Mouse (Mus musculus): Measurements from ENCODE around the gene Klrb1b. TPM values are rescaled to one million over a fixed set of nuclear protein-coding genes. Genes with fewer than 3 reads are reported as not detected.
"Not testable (repeated sequence)": the region's sequence is repeated elsewhere in the genome, so short reads cannot be mapped to it uniquely, and the experiment has no call there.

Gene Klrb1b
- total RNA-seq, 2 experiments from 2014 or later, result 0.21 to 0.45 TPM

- peak; percentile 89 to 93 for DNase-seq
Measured at GRCm38 (mm10) chr6:128799144-128799895, 26.8 kb downstream of the Klrb1b start.

GRCm38 (mm10) chr6:128798772-128799143, 27.4 kb downstream of the Klrb1b start:
- DNase-seq, result peak; percentile 79 to 89

DNA sequence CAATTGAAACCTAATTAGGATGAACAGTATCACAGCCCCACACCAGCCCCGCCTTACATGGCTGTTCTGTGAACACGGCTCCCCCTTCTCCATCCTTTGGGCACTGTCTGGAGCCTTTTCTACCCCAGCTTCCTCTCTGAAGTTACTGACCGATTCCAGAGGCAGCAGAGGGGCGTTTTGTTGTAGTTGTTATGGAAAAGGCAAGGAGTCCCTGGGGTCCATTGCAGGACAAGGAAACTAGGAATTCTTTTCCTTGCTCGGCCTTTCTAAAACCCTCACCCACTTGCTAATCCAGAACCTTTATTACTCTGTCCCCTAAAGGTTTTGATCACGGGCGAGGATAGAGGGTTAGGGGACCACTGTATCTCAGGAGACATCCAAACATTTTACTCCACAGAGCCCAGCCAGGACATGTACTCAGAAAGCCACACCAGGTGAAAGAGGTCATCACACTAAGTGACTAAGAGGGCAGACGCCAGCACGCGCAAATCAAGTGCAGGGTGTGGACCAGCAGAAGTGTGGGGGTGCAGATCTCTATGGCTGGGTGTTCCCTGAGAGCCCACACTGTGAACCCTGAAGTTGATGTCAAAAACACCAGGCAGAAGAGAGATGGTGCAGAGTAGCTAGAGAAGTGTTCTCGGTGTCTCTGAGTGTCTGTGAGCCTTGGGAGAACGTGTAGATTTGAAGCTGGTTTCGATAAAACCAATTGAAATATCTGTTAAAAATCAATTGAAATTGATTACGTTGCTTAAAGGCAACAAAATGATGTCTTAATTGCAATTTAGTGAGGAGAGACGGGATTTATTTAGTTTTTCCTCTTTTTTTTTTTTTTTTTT, 28.0 kb downstream of the Klrb1b start:
- peak; percentile 21 to 49 for DNase-seq

- no peak for DNase-seq
Measured at GRCm38 (mm10) chr6:128797185-128797905, 28.8 kb downstream of the Klrb1b start.

DNA sequence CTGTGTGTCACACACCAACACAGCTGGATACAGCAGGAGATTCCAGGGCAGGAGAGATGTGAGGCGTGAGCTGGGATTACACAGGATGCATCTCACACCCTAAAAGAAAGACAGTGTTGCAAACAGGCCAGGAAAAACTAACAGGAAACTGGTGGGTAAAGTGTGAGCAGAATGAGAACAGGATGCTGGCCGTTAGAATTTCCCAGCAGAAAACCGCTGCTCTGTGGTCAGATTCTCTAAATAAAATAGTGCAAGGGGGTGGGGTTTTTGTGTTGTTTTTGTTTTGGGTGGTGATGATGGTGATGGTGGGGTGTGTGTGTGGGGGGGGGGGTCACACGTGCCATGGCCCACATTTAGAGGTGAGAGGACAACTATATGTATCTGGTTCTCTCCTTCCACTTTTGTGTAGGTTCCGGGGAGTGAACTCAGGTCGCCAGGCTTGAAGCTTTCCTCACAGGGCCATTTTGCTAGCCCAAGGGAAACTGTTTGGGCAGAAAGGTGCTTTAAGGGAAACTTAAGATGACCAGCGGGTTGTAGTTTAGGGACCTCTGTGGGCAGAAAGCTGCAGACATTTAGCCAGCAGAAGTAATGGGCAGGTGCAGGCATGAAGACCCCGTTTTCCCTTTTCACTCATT, 29.7 kb downstream of the Klrb1b start:
- no peak for DNase-seq

- DNase-seq, result no peak
Measured at GRCm38 (mm10) chr6:128793734-128794133, 32.4 kb downstream of the Klrb1b start.

DNA sequence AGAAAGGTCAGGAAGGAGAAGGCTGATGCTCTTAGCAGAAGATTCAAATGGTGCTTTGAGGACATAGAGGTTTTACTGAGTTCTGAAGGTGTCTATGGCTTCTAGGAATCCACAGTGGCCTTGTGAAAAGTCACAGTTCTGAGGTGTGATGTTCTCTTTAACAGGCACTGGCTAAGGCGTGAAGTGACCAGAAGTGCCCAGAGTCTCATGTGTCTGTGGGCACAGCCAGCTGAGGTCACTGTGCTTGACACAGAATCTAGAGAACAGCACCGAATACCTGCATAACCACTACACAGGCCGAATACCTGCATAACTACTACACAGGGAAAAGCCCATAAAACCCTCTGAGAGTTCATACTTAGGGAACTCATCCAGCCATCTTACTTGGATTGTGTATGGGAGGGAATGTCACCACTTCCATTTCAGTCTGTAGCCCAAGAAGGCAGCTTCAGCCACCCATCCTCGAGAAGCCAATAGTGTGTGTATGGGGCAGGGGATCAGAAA, 35.6 kb downstream of the Klrb1b start:
- DNase-seq, result not testable (repeated sequence)

DNA sequence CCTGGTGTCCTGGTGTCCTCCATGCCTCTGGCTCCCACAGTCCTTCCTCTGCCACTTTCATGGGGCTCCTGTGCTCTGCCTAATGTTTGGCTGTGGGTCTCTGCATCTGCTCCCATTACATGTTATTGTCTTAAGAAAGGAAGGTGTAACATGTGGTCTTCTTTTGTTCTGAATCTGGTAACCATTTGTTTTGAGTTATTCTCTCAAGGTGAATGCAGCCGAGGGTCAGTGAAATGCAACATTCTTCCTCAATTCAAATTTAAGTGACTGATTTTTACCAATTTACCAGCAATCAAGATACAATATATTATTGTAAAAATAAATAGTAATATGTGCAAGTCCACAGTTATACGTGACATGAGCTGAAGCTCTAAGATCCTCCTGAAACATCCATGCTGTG, 37.0 kb downstream of the Klrb1b start, which contains the start of gene Klrb1c:
Gene Klrb1c, minus strand, starts transcription at position 101 of the 400 bp plus-strand sequence.
- no peak for DNase-seq

DNA sequence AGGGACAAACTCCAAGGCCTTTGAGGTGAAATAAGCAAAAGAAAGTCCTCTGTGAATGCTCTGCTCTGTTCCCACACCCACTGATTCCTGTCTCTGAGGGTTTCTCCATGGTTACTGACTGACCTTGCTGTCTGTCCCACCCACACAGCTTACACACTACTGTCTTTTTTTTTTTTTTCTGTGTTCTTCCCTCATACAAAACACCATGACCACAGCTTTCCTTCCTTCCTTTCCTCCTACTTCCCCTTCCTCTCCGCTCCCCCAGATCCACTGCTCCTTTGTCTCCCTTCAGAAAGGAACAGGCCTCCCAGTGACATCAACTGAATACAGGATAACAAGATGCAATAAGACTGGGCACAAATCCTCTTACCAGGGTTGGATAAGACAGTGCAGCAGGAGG, 37.6 kb downstream of the Klrb1b start:
- DNase-seq, result no peak

DNA sequence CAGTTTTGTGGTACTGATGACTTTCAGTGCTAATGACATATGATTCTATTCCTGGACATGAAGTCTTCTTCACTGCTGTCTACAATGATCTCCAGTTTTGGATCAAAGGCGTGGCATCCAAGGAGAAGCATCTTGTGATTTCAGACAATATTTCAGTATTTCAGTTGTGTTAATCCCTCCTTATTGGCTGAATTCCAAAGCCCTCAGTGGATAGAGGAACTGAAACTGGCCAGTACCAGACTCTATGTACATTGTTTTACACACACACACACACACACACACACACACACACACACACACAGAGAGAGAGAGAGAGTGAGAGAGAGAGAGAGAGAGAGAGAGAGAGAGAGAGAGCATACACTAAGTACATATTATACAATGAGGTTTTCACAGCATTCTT, 39.7 kb downstream of the Klrb1b start:
- DNase-seq, result peak in 1 of 2 experiments; percentile 40

DNA sequence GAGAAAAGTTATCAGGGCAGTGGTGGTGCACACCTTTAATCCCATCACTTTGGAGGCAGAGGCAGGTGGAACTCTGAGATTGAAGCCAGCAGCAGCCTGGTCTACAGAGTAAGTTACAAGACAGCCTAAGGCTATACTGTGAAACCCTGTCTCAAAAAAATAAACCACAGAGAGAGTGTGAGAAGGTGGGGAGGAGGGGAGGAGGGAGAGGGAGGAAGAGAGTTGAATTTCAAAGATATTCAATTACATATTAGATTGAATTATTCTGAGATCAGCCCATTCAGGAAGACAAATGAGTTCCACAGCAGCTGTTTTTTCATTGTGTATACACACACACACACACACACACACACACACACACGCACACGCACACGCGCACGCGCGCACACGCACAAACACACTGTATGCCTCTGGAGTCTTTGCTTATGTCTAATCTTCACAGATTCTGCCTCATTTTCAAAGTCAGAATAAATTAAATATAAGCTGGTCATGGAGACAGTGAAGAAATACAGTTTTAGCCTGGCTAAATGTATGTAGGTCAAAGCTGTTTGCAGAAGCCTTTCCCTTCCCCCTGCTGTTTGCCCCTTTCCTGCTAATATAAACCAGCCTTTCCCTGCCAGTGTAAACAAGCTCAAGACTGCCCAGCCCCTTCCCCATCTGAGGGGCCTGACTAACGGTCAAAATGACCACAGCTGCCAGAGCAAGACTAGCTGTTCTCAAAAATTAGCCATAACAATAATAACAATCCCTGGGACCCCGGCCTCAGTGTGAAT, 56.5 kb downstream of the Klrb1b start:
- no peak for DNase-seq

- DNase-seq, result no peak
Measured at GRCm38 (mm10) chr6:128768047-128768446, 58.1 kb downstream of the Klrb1b start.

GRCm38 (mm10) chr6:128766486-128767254, 59.5 kb downstream of the Klrb1b start:
- peak; percentile 53 to 54 for DNase-seq

GRCm38 (mm10) chr6:128765211-128765610, 60.9 kb downstream of the Klrb1b start:
- DNase-seq, result no peak

GRCm38 (mm10) chr6:128764598-128764997, 61.5 kb downstream of the Klrb1b start:
- DNase-seq, result no peak

DNA sequence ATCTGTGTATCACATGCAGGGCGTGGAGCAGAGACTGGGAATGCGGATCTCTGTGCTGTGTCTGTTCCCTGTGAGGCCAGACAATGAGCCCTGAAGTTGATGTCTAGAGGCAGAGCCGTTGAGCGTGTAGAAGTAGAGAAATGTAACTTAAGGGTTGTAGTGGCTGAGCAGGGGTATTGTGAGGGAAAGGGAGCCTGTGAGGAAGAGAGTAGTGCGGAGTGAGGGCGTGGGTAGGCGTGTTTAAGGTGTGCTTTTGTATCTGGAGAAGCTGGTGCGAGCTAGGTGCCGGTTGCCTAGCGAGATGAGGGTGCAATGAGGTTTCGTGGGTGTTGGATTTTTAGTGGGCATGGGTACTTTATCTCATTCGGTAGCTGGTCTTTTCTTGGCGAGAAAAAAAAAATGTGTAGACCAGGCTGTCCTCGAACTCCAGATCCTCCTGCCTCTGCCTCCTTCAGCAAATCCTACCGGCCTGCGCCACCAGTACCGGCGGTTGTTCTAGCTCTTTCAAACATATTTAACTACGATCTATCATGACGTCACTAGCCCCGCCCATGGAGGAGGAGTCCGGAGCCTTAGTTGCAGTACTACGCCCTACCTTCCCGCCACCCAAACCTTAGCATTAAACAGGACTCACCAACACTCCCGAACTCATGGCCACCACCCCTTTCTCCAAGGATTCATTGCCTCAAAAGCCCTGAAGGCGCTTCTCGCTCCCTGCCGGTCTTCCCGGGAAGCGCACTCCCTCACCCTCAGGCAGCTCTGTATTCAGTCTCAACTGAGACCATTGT, 62.2 kb downstream of the Klrb1b start:
- DNase-seq, result peak; percentile 97 to 98

Data from heart, adult 18-20 months (tissue).